Mouse (Mus musculus) cerebellum, adult 2 months (tissue): ENCODE data around the gene Ncor1.

Experiments
- CTCF ChIP-seq: fragments of 200-500 bp; IDR thresholded peaks from 2 replicates; pipeline ENCODE4 v1.5.1; 2011; ENCODE audit warnings: low read depth, mild to moderate bottlenecking, control low read depth, low read length, moderate library complexity, borderline replicate concordance; ENCODE audit not compliant: insufficient read depth
- POLR2A ChIP-seq: fragments of 200-500 bp; IDR thresholded peaks from 2 replicates; pipeline ENCODE4 v1.6.1; 2011; ENCODE audit warnings: low read length, control low read depth, borderline replicate concordance; ENCODE audit not compliant: insufficient read depth

- TF ChIP-seq CTCF (no peak), POLR2A (no peak)
These were observed 35.4 kb upstream of the Ncor1 start for GRCm38 (mm10) chr11:62493701-62494100.
